Mouse (Mus musculus) hindbrain, embryonic 10.5 days (tissue): ENCODE results near the gene Iscu. TPM values are rescaled to one million over a fixed set of nuclear protein-coding genes. Genes with fewer than 3 reads are reported as not detected.

Source experiments
- DNase-seq: peaks from one replicate; pipeline ENCODE4 v3.0.0-alpha.2; 2017; ENCODE audit warnings: low spot score
- H3K27ac ChIP-seq: fragments of 300-500 bp; sonication (generic); 2 replicates; pipeline ENCODE4 v1.5.1; 2016; ENCODE audit warnings: mild to moderate bottlenecking, moderate library complexity
- H3K27me3 ChIP-seq: fragments of 300-500 bp; sonication (generic); 2 replicates; pipeline ENCODE4 v1.6.1; 2016; ENCODE audit warnings: mild to moderate bottlenecking; ENCODE audit not compliant: poor library complexity, insufficient read depth, severe bottlenecking
- H3K36me3 ChIP-seq: fragments of 300-500 bp; sonication (generic); 2 replicates; pipeline ENCODE4 v1.6.1; 2016; ENCODE audit warnings: mild to moderate bottlenecking, moderate library complexity
- H3K4me1 ChIP-seq: fragments of 300-500 bp; sonication (generic); replicated peaks from 2 replicates; pipeline ENCODE4 v1.6.1; 2016; ENCODE audit warnings: mild to moderate bottlenecking
- H3K4me3 ChIP-seq: fragments of 300-500 bp; sonication (generic); 2 replicates; pipeline ENCODE4 v1.5.1; 2016; ENCODE audit warnings: mild to moderate bottlenecking, moderate library complexity
- H3K9me3 ChIP-seq: fragments of 300-500 bp; sonication (generic); 2 replicates; pipeline ENCODE4 v1.6.1; 2016; ENCODE audit warnings: mild to moderate bottlenecking, moderate library complexity
- WGBS: fragments of 180-500 bp; shearing (Covaris S2); methylation state at CpG from one replicate; pipeline ENCODE4 v1.1.7; 2016; 5-methylcytosine and 5-hydroxymethylcytosine counted together
- polyA plus RNA-seq: library from polyadenylated mRNA; unstranded; fragments of >200 nt; fragmentation: Nextera tagmentation; extraction: Ambion mirVana; gene quantifications from 2 replicates; pipeline ENCODE4 v1.2.1, GENCODE M21; 2016

Gene Iscu
- 103 and 116 TPM in 2 replicates for polyA plus RNA-seq

- WGBS: under 1% methylated on average over 49 of the region's 49 CpGs
- peaks cover 29% of the 10 kb centered on the region for H3K4me1 ChIP-seq
- H3K9me3 ChIP-seq: no peaks in the 10 kb centered on the region
- H3K27me3 ChIP-seq: no peaks in the 10 kb centered on the region
- peak within 1 kb of the TSS; percentile 87 for H3K4me3 ChIP-seq
- peak within 1 kb of the TSS; percentile 99 for H3K27ac ChIP-seq
- peak; percentile 93 for DNase-seq
- peaks cover 59% of the 10 kb centered on the region for H3K36me3 ChIP-seq
Measured at GRCm38 (mm10) chr5:113772450-113772895, at the start of gene Iscu, which contains the start of gene Sart3. Gene Iscu, plus strand, starts transcription at chr5:113772748. Gene Sart3, minus strand, starts transcription at chr5:113772510.

DNA sequence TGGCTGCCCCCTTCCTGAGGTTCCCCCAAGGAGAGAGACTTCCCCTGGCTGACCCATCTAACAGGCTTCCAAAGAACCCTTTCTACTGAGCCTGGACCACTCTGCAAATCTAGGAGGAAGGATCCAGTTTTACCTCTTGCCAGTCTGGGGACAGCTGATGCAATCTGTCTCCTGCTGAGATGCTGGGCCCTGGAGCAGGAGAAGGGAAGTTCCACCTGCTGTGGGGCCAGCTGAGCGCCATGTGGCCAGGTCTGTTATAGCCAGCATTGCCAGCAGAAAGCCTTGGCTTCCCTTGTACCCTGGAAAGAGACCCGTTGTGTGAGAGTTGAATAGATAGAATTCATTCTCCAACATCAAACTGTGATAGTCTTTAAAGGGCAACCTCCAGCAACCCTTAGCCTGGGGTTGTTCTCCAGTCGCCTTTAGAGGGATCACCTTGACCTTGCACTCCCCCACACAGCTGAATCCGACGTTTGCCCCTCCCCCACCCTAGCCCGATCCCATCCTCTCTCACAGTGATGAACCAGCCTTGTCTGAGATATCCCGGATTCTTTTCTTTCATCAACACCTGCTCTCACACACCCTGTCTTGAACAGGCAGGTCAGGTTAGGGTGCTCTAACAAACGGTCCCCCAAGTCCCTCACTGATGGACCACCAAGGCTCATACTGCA lies 48.8 kb upstream of the Iscu start:
- Histone ChIP-seq H3K9me3 (no peaks in the 10 kb centered on the region), H3K4me3 (no peak overlapping the region), H3K4me1 (peaks cover 18% of the 10 kb centered on the region), H3K27me3 (peaks cover 9% of the 10 kb centered on the region; the same call in 1 of the 2 replicates), H3K27ac (no peak overlapping the region), H3K36me3 (no peaks in the 10 kb centered on the region)
- WGBS: 31% methylated on average over 8 of the region's 8 CpGs
- DNase-seq: no peak

DNA sequence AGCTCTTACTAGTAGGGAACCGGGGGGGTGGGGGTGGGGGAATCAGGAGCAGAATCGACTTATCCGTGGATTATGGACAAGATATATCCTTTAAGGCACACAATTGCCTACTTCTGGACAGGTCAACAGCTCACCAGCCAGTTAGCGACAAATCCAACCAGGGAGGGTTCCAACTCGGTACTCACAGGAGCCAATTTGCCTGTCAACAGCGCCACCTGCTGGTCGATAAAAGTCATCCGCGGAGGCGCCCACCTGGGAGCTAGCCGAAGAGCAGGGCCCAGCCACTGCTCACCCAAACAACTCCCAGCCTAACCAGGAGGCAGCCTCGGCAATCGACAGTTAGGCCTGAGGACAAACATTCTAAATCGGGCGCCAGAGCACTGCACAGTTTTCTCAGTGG lies 48.1 kb upstream of the Iscu start, which contains the start of gene 1700069L16Rik:
1700069L16Rik (minus strand) TSS at position 327 of the 400 bp plus-strand sequence.
- Histone ChIP-seq H3K27me3 (peaks cover 9% of the 10 kb centered on the region; the same call in 1 of the 2 replicates), H3K36me3 (no peaks in the 10 kb centered on the region), H3K9me3 (no peaks in the 10 kb centered on the region), H3K27ac (no peak within 1 kb of the TSS; the same call in 1 of the 2 replicates), H3K4me3 (no peak within 1 kb of the TSS), H3K4me1 (peaks cover 14% of the 10 kb centered on the region)
- DNase-seq: peak; percentile 86
- 5% methylated on average over 15 of the region's 15 CpGs for WGBS

GRCm38 (mm10) chr5:113725417-113725816 lies 47.1 kb upstream of the Iscu start:
- WGBS: 50% methylated on average over 12 of the region's 12 CpGs
- no peak for DNase-seq
- H3K27me3 ChIP-seq: peaks cover 9% of the 10 kb centered on the region; the same call in 1 of the 2 replicates
- no peaks in the 10 kb centered on the region for H3K36me3 ChIP-seq
- H3K9me3 ChIP-seq: no peaks in the 10 kb centered on the region
- H3K4me3 ChIP-seq: no peak overlapping the region
- H3K4me1 ChIP-seq: peaks cover 18% of the 10 kb centered on the region
- no peak overlapping the region for H3K27ac ChIP-seq

DNA sequence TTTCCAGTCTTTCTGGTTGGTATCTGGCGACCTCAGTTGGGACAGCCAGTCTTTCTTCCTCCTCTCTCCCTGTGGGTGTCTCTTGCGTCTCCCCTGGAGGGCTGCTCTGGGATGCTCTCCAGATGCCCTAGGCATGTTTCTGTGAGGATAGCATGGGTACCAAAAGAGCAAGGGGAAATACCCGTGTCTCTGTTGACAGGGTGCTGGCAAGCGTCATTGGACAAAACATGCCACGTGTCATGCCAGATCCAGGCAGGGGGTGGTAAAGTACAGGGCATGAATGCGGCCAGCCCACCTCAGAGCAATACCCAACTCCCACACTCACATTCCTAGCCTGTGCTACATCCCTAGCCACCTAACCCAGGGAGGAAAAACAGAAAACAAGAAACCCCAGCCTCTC lies 45.9 kb upstream of the Iscu start:
- Histone ChIP-seq H3K4me3 (no peak overlapping the region), H3K27ac (no peak overlapping the region), H3K4me1 (peaks cover 26% of the 10 kb centered on the region), H3K36me3 (no peaks in the 10 kb centered on the region), H3K9me3 (no peaks in the 10 kb centered on the region), H3K27me3 (peaks cover 9% of the 10 kb centered on the region; the same call in 1 of the 2 replicates)
- 79% methylated on average over 6 of the region's 6 CpGs for WGBS
- DNase-seq: no peak

DNA sequence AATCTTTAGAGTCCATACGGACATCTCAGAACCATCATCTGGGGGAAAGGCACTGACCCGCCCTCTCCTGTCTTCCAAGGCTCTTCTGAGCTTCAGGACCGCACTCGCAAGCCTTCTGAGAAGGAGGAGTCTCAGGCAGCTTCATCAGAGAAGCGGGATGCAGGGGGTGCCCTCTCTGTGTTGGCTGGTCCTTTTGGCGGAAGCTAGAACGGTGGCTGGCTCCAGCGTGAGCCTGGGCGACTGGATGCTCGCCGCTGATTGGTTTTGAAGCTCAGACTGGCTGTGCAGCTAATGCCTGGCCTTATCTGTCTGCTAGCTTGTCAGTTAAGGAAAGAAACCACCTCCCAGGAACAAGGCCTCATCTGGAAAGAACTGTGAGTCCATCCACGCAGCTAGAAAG lies 45.3 kb upstream of the Iscu start:
- H3K27ac ChIP-seq: no peak overlapping the region
- no peak overlapping the region for H3K4me3 ChIP-seq
- no peaks in the 10 kb centered on the region for H3K9me3 ChIP-seq
- no peak for DNase-seq
- no peaks in the 10 kb centered on the region for H3K36me3 ChIP-seq
- peaks cover 9% of the 10 kb centered on the region; the same call in 1 of the 2 replicates for H3K27me3 ChIP-seq
- WGBS: 68% methylated on average over 12 of the region's 12 CpGs
- peaks cover 26% of the 10 kb centered on the region for H3K4me1 ChIP-seq

DNA sequence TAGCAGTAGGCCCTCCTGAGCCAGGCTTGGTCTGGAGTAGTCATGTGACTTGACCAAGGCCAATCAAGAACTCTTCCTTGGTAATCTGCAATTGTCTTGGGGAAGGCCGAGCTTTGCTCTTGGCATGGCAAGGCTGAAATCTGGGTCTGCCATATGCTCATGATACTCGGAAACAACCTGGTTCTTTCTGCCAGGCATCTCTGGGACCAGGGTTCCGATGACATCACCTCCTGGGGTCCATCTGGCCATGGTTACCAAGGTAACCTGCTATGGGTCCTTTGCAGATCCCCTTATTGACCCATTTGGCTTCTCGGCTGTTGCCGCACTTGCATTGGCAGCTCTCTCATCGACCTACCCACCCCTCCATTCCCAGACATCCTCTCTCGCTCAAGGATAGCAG lies 44.5 kb upstream of the Iscu start:
- H3K4me3 ChIP-seq: no peak overlapping the region
- 85% methylated on average over 7 of the region's 7 CpGs for WGBS
- H3K9me3 ChIP-seq: no peaks in the 10 kb centered on the region

DNA sequence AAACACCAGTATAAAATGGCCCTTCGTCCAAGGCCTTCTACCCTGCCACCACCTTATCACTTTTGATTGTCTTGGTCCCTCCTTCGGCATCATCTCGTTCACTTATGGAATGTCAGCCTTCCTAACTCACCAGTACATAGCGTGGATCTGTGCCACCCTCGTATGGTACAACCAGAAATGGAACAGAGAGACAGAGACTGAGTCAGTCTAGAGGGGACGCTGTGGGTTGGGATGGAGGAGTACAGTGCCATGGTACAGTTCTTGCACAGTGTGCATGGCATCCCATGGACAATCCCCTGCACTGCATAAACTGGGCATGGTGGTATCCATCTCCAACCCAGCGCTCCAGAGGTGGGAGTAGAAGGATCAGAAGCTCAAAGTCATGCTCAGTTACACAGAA lies 43.9 kb upstream of the Iscu start:
- Histone ChIP-seq H3K4me1 (peaks cover 22% of the 10 kb centered on the region), H3K27ac (no peak overlapping the region), H3K9me3 (no peaks in the 10 kb centered on the region), H3K4me3 (no peak overlapping the region), H3K36me3 (no peaks in the 10 kb centered on the region), H3K27me3 (peaks cover 5% of the 10 kb centered on the region; the same call in 1 of the 2 replicates)
- 88% methylated on average over 7 of the region's 7 CpGs for WGBS
- DNase-seq: no peak

More for the DNA sequence above, 44.5 kb upstream of the Iscu start:
- Histone ChIP-seq H3K27me3 (peaks cover 9% of the 10 kb centered on the region; the same call in 1 of the 2 replicates), H3K27ac (no peak overlapping the region), H3K36me3 (no peaks in the 10 kb centered on the region), H3K4me1 (peaks cover 26% of the 10 kb centered on the region)
- no peak for DNase-seq

DNA sequence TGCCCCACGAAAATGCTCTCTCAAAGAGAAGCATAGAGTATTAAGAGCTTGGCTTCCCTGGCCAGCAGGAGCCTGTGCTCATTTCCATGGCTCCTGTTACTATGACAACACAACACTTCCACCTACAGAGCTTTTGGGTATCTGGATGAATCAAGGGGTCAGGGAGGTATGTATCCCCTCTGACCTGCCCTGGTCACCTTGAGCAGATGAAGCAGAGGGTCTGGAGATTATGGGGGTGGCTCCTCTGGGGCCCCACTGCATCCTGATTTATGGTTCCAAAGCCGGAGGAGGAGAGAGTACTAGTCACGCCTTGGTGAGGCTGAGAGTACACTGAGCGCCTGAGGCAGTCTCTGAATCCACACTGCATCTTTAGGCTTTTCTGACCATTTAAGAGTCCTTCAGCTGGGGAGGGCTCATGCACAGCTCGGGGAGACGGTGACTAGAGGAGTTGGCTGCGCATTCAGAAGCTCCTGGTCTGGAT lies 41.9 kb upstream of the Iscu start:
- H3K27me3 ChIP-seq: no peaks in the 10 kb centered on the region
- 75% methylated on average over 7 of the region's 7 CpGs for WGBS
- no peak overlapping the region for H3K4me3 ChIP-seq
- DNase-seq: no peak
- H3K27ac ChIP-seq: no peak overlapping the region
- no peaks in the 10 kb centered on the region for H3K36me3 ChIP-seq
- H3K9me3 ChIP-seq: no peaks in the 10 kb centered on the region
- peaks cover 19% of the 10 kb centered on the region for H3K4me1 ChIP-seq

- Histone ChIP-seq H3K9me3 (no peaks in the 10 kb centered on the region), H3K36me3 (no peaks in the 10 kb centered on the region), H3K27ac (no peak overlapping the region), H3K4me1 (peaks cover 22% of the 10 kb centered on the region), H3K4me3 (no peak overlapping the region), H3K27me3 (no peaks in the 10 kb centered on the region)
- DNase-seq: no peak
- WGBS: 90% methylated on average over 7 of the region's 7 CpGs
Measured at GRCm38 (mm10) chr5:113731174-113731573, 41.4 kb upstream of the Iscu start.

DNA sequence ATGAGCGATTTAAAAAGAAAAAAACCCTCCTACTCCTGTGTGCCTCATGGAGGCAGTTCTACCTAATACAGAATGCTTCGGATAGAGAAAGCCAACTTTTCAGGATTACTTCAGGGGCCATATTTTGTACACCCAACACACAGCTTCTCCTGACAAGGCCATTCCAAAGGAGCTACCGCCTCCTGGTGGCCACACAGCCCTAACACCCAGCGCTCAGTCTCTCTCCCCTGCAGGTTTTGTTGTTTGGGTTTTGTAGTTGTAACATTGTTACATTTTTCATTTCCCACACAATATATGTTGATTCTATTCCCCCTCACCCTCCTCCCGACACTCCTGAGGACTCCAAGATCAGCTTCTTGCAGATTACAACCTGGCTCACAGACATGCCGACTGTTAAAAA lies 40.4 kb upstream of the Iscu start:
- no peak overlapping the region for H3K27ac ChIP-seq
- peak; percentile 50 for DNase-seq
- H3K27me3 ChIP-seq: no peaks in the 10 kb centered on the region
- H3K36me3 ChIP-seq: no peaks in the 10 kb centered on the region
- WGBS: 31% methylated on average over 6 of the region's 6 CpGs
- no peaks in the 10 kb centered on the region for H3K9me3 ChIP-seq
- no peak overlapping the region for H3K4me3 ChIP-seq
- peaks cover 32% of the 10 kb centered on the region for H3K4me1 ChIP-seq

DNA sequence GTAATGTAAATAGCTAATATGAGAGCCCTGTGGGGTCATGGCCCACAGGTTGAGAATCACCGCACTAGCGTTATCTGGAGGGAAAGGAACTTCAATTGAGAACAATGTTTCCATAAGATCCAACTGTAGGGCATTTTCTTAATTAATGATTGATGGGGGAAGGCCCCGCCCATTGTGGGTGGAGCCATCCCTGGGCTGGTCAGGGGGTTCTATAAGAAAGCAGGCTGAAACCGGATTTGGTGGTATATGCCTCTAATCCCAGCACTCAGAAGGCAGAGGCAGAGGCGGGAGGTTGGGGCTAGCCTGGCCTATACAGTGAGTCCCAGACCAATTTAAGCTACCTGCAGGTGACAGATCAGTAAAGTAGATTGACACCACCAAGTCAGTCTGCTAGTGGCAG lies 38.2 kb upstream of the Iscu start:
- Histone ChIP-seq H3K4me3 (no peak overlapping the region), H3K4me1 (peaks cover 39% of the 10 kb centered on the region), H3K36me3 (peaks cover 21% of the 10 kb centered on the region), H3K9me3 (no peaks in the 10 kb centered on the region), H3K27me3 (no peaks in the 10 kb centered on the region), H3K27ac (peak overlapping the region; percentile 98; the same call in 1 of the 2 replicates)
- 69% methylated on average over 5 of the region's 5 CpGs for WGBS
- no peak for DNase-seq

DNA sequence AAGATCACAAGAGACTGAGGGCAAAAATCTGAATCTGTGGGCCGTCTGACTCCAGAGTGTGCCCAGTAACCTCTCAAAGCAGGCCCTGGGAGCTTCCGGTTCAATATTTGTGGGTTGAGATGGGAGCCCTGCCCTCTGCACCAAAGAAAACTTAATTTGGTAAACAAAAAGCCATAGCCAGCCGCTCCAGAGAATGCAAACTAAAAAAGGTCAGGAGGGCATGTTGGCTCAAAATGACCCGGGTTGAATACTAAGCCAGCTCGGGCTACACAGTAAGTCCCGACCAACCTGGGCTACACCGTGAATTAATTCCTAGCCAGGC lies 37.6 kb upstream of the Iscu start:
- Histone ChIP-seq H3K27ac (peak overlapping the region; percentile 98), H3K9me3 (no peaks in the 10 kb centered on the region), H3K36me3 (peaks cover 28% of the 10 kb centered on the region), H3K27me3 (no peaks in the 10 kb centered on the region), H3K4me3 (peak overlapping the region; percentile 81), H3K4me1 (peaks cover 39% of the 10 kb centered on the region)
- no peak for DNase-seq
- WGBS: 29% methylated on average over 7 of the region's 7 CpGs
